Mouse (Mus musculus) lung, adult 2 months (tissue): Measurements from ENCODE around the gene Stx1b.

Experiments used
- CTCF ChIP-seq: fragments of 200-500 bp; IDR thresholded peaks from 2 replicates; pipeline ENCODE4 v1.5.1; 2011; ENCODE audit warnings: mild to moderate bottlenecking, low read length, control low read depth; ENCODE audit not compliant: insufficient read depth
- POLR2A ChIP-seq: fragments of 200-500 bp; IDR thresholded peaks from 2 replicates; pipeline ENCODE4 v1.6.1; 2011; ENCODE audit warnings: low read depth, mild to moderate bottlenecking, control low read depth, low read length, borderline replicate concordance; ENCODE audit errors: extremely low read depth

- TF ChIP-seq POLR2A = no peak
- no peak for TF ChIP-seq CTCF
Measured at GRCm38 (mm10) chr7:127823236-127824171, 845 bp downstream of the Stx1b start.
